Mouse (Mus musculus) retina, postnatal 1 day (tissue): ENCODE measurements around the gene Rin3.
"Not testable (repeated sequence)": the region's sequence is repeated elsewhere in the genome, so short reads cannot be mapped to it uniquely, and the experiment has no call there.

Experiments
- DNase-seq: peaks from one replicate; pipeline ENCODE4 v3.0.0-alpha.2; 2012

Gene Rin3

GRCm38 (mm10) chr12:102282763-102283482 is at the start of gene Rin3:
Rin3 (plus strand) TSS chr12:102283048.
- DNase-seq, result peak; percentile 78

GRCm38 (mm10) chr12:102235551-102235950 is 47.3 kb upstream of the Rin3 start:
- DNase-seq, result no peak

- no peak for DNase-seq
Observed at GRCm38 (mm10) chr12:102236317-102236716, 46.5 kb upstream of the Rin3 start.

- DNase-seq, result peak; percentile 29
Observed at GRCm38 (mm10) chr12:102242076-102242722, 40.6 kb upstream of the Rin3 start.

GRCm38 (mm10) chr12:102243915-102244314 is 38.9 kb upstream of the Rin3 start:
- no peak for DNase-seq

- DNase-seq, result no peak
Observed at GRCm38 (mm10) chr12:102246226-102246625, 36.6 kb upstream of the Rin3 start.

GRCm38 (mm10) chr12:102248104-102248503 is 34.7 kb upstream of the Rin3 start:
- DNase-seq, result no peak

- DNase-seq, result peak; percentile 18
Observed at GRCm38 (mm10) chr12:102250316-102250715, 32.5 kb upstream of the Rin3 start.

GRCm38 (mm10) chr12:102251070-102251469 is 31.8 kb upstream of the Rin3 start:
- no peak for DNase-seq

GRCm38 (mm10) chr12:102251985-102252384 is 30.9 kb upstream of the Rin3 start:
- DNase-seq, result no peak

GRCm38 (mm10) chr12:102252525-102252924 is 30.3 kb upstream of the Rin3 start:
- DNase-seq, result no peak

- DNase-seq, result no peak
Observed at GRCm38 (mm10) chr12:102255012-102255411, 27.8 kb upstream of the Rin3 start.

GRCm38 (mm10) chr12:102258522-102259112 is 24.2 kb upstream of the Rin3 start:
- no peak for DNase-seq

GRCm38 (mm10) chr12:102261933-102262396 is 20.9 kb upstream of the Rin3 start:
- DNase-seq, result no peak

- DNase-seq, result no peak
Observed at GRCm38 (mm10) chr12:102262809-102263208, 20.0 kb upstream of the Rin3 start.

- no peak for DNase-seq
Observed at GRCm38 (mm10) chr12:102263249-102263648, 19.6 kb upstream of the Rin3 start.

GRCm38 (mm10) chr12:102266433-102266832 is 16.4 kb upstream of the Rin3 start:
- no peak for DNase-seq

GRCm38 (mm10) chr12:102269144-102269543 is 13.7 kb upstream of the Rin3 start:
- DNase-seq, result no peak

GRCm38 (mm10) chr12:102270776-102271405 is 12.0 kb upstream of the Rin3 start:
- DNase-seq, result no peak

GRCm38 (mm10) chr12:102271447-102271846 is 11.4 kb upstream of the Rin3 start:
- DNase-seq, result no peak

GRCm38 (mm10) chr12:102275833-102276443 is 6.9 kb upstream of the Rin3 start:
- DNase-seq, result no peak

- DNase-seq, result not testable (repeated sequence)
Observed at GRCm38 (mm10) chr12:102280290-102280689, 2.6 kb upstream of the Rin3 start.
